Mouse (Mus musculus) midbrain, embryonic 13.5 days (tissue): ENCODE results near the gene Itga6. TPM values are rescaled to one million over a fixed set of nuclear protein-coding genes. Genes with fewer than 3 reads are reported as not detected.

Experiments
- ATAC-seq: fragments of 200-750 bp; cut with Nextera tagmentation; 2 replicates; pipeline ENCODE4 v1.8.0; 2017; ENCODE audit warnings: mild to moderate bottlenecking, moderate TSS enrichment, moderate library complexity
- H3K27ac ChIP-seq: fragments of 300-500 bp; sonication (generic); 2 replicates; pipeline ENCODE4 v1.5.1; 2015; ENCODE audit warnings: inconsistent platforms, mild to moderate bottlenecking, moderate library complexity
- H3K27me3 ChIP-seq: fragments of 300-500 bp; sonication (generic); 2 replicates; pipeline ENCODE4 v1.6.1; 2015; ENCODE audit warnings: mild to moderate bottlenecking, inconsistent platforms
- H3K36me3 ChIP-seq: fragments of 300-500 bp; sonication (generic); 2 replicates; pipeline ENCODE4 v1.6.1; 2015; ENCODE audit warnings: mild to moderate bottlenecking, inconsistent platforms
- H3K4me1 ChIP-seq: fragments of 300-500 bp; sonication (generic); replicated peaks from 2 replicates; pipeline ENCODE4 v1.6.1; 2015; ENCODE audit warnings: inconsistent platforms
- H3K4me2 ChIP-seq: fragments of 300-500 bp; sonication (generic); replicated peaks from 2 replicates; pipeline ENCODE4 v1.6.1; 2015; ENCODE audit warnings: moderate library complexity, mild to moderate bottlenecking, inconsistent platforms
- H3K4me3 ChIP-seq: fragments of 300-500 bp; sonication (generic); replicated peaks from 2 replicates; pipeline ENCODE4 v1.5.1; 2015; ENCODE audit warnings: mild to moderate bottlenecking, inconsistent platforms
- H3K9ac ChIP-seq: fragments of 300-500 bp; sonication (generic); replicated peaks from 2 replicates; pipeline ENCODE4 v1.6.1; 2015; ENCODE audit warnings: mild to moderate bottlenecking, inconsistent platforms
- H3K9me3 ChIP-seq: fragments of 300-500 bp; sonication (generic); 2 replicates; pipeline ENCODE4 v1.6.1; 2016; ENCODE audit warnings: mild to moderate bottlenecking, inconsistent platforms
- WGBS: fragments of 180-500 bp; shearing (Covaris S2); methylation state at CpG from one replicate; pipeline ENCODE4 v1.1.7; 2015; 5-methylcytosine and 5-hydroxymethylcytosine counted together
- polyA plus RNA-seq: library from polyadenylated mRNA; unstranded; fragments of >200 nt; fragmentation: Nextera tagmentation; extraction: Ambion mirVana; gene quantifications from 2 replicates; pipeline ENCODE4 v1.2.1, GENCODE M21; 2015

The Itga6 gene
- polyA plus RNA-seq, 1 experiment from 2014 or later: 17.6 TPM

- H3K4me1 ChIP-seq: peaks cover 8% of the 10 kb centered on the region
- no peaks in the 10 kb centered on the region for H3K9me3 ChIP-seq
- no peak overlapping the region for H3K9ac ChIP-seq
- no peak overlapping the region for H3K27ac ChIP-seq
- WGBS: 93% methylated on average over 11 of the region's 11 CpGs
- H3K36me3 ChIP-seq: no peaks in the 10 kb centered on the region
- H3K4me2 ChIP-seq: no peak overlapping the region
- H3K4me3 ChIP-seq: no peak overlapping the region
- H3K27me3 ChIP-seq: peaks cover 3% of the 10 kb centered on the region; the same call in 1 of the 2 replicates
- ATAC-seq: no peak
These were observed 64.6 kb downstream of the Itga6 start for GRCm38 (mm10) chr2:71810010-71810409.

- no peak for ATAC-seq
- Histone ChIP-seq H3K36me3 (no peaks in the 10 kb centered on the region), H3K4me1 (peaks cover 15% of the 10 kb centered on the region), H3K9me3 (no peaks in the 10 kb centered on the region), H3K27ac (no peak overlapping the region), H3K4me2 (no peak overlapping the region), H3K9ac (no peak overlapping the region), H3K4me3 (no peak overlapping the region), H3K27me3 (peaks cover 3% of the 10 kb centered on the region; the same call in 1 of the 2 replicates)
- 63% methylated on average over 6 of the region's 6 CpGs for WGBS
These were observed 65.5 kb downstream of the Itga6 start for GRCm38 (mm10) chr2:71810906-71811305.

- Histone ChIP-seq H3K27me3 (peaks cover 3% of the 10 kb centered on the region; the same call in 1 of the 2 replicates), H3K4me2 (no peak overlapping the region), H3K4me1 (peaks cover 20% of the 10 kb centered on the region), H3K9me3 (no peaks in the 10 kb centered on the region), H3K4me3 (no peak overlapping the region), H3K9ac (no peak overlapping the region), H3K27ac (no peak overlapping the region), H3K36me3 (no peaks in the 10 kb centered on the region)
- peak; percentile 73 for ATAC-seq
- 37% methylated on average over 12 of the region's 12 CpGs for whole genome bisulfite sequencing
These were observed 67.0 kb downstream of the Itga6 start for GRCm38 (mm10) chr2:71812221-71813021.

- Histone ChIP-seq H3K9ac (no peak overlapping the region), H3K4me2 (no peak overlapping the region), H3K36me3 (no peaks in the 10 kb centered on the region), H3K9me3 (no peaks in the 10 kb centered on the region), H3K27me3 (peaks cover 3% of the 10 kb centered on the region; the same call in 1 of the 2 replicates), H3K27ac (no peak overlapping the region), H3K4me1 (peaks cover 20% of the 10 kb centered on the region), H3K4me3 (no peak overlapping the region)
- 79% methylated on average over 4 of the region's 9 CpGs for WGBS
- ATAC-seq: peak; percentile 66
These were observed 67.6 kb downstream of the Itga6 start for GRCm38 (mm10) chr2:71813022-71813358.

- no peak overlapping the region for H3K9ac ChIP-seq
- H3K27me3 ChIP-seq: peaks cover 3% of the 10 kb centered on the region; the same call in 1 of the 2 replicates
- no peaks in the 10 kb centered on the region for H3K36me3 ChIP-seq
- H3K27ac ChIP-seq: no peak overlapping the region
- H3K4me2 ChIP-seq: no peak overlapping the region
- H3K4me3 ChIP-seq: no peak overlapping the region
- H3K9me3 ChIP-seq: no peaks in the 10 kb centered on the region
- WGBS: 82% methylated on average over 6 of the region's 8 CpGs
- peak; percentile 40; the same call in 1 of the 2 replicates for ATAC-seq
- H3K4me1 ChIP-seq: peaks cover 20% of the 10 kb centered on the region
These were observed 68.0 kb downstream of the Itga6 start for GRCm38 (mm10) chr2:71813371-71813770.

- Histone ChIP-seq H3K27ac (no peak overlapping the region), H3K36me3 (no peaks in the 10 kb centered on the region), H3K9me3 (no peaks in the 10 kb centered on the region), H3K4me3 (no peak overlapping the region), H3K4me1 (peaks cover 20% of the 10 kb centered on the region), H3K9ac (no peak overlapping the region), H3K4me2 (no peak overlapping the region), H3K27me3 (peaks cover 3% of the 10 kb centered on the region; the same call in 1 of the 2 replicates)
- 60% methylated on average over 3 of the region's 3 CpGs for WGBS
- no peak for ATAC-seq
These were observed 68.6 kb downstream of the Itga6 start for GRCm38 (mm10) chr2:71814016-71814415.

GRCm38 (mm10) chr2:71815279-71815678, 69.9 kb downstream of the Itga6 start:
- 8% methylated on average over 5 of the region's 5 CpGs for WGBS

GRCm38 (mm10) chr2:71816391-71817041, 71.1 kb downstream of the Itga6 start:
- Histone ChIP-seq H3K27me3 (peaks cover 3% of the 10 kb centered on the region; the same call in 1 of the 2 replicates), H3K4me3 (no peak overlapping the region), H3K4me2 (no peak overlapping the region), H3K9ac (no peak overlapping the region), H3K27ac (no peak overlapping the region), H3K4me1 (peaks cover 20% of the 10 kb centered on the region), H3K36me3 (no peaks in the 10 kb centered on the region), H3K9me3 (no peaks in the 10 kb centered on the region)
- peak; percentile 38; the same call in 1 of the 2 replicates for ATAC-seq
- WGBS: 36% methylated on average over 14 of the region's 14 CpGs

More at GRCm38 (mm10) chr2:71815279-71815678, 69.9 kb downstream of the Itga6 start:
- H3K9me3 ChIP-seq: no peaks in the 10 kb centered on the region
- no peak overlapping the region for H3K27ac ChIP-seq
- no peaks in the 10 kb centered on the region for H3K36me3 ChIP-seq
- no peak overlapping the region for H3K4me3 ChIP-seq
- peaks cover 20% of the 10 kb centered on the region for H3K4me1 ChIP-seq
- no peak overlapping the region for H3K4me2 ChIP-seq
- ATAC-seq: no peak
- peaks cover 3% of the 10 kb centered on the region; the same call in 1 of the 2 replicates for H3K27me3 ChIP-seq
- H3K9ac ChIP-seq: no peak overlapping the region

GRCm38 (mm10) chr2:71824146-71824545, 78.7 kb downstream of the Itga6 start:
- WGBS: 80% methylated on average over 13 of the region's 13 CpGs
- no peak for ATAC-seq
- Histone ChIP-seq H3K4me2 (no peak overlapping the region), H3K9ac (no peak overlapping the region), H3K27me3 (no peaks in the 10 kb centered on the region), H3K4me3 (no peak overlapping the region), H3K9me3 (no peaks in the 10 kb centered on the region), H3K27ac (no peak overlapping the region), H3K36me3 (0 out of 2 replicates have a peak, but pooled peaks cover 5% of the 10 kb centered on the region), H3K4me1 (no peaks in the 10 kb centered on the region)

- no peaks in the 10 kb centered on the region for H3K27me3 ChIP-seq
- 0 out of 2 replicates have a peak, but pooled peaks cover 2% of the 10 kb centered on the region for H3K36me3 ChIP-seq
- H3K9me3 ChIP-seq: no peaks in the 10 kb centered on the region
- ATAC-seq: no peak
- WGBS: 83% methylated on average over 13 of the region's 13 CpGs
- H3K27ac ChIP-seq: no peak overlapping the region
- no peak overlapping the region for H3K9ac ChIP-seq
- H3K4me1 ChIP-seq: no peaks in the 10 kb centered on the region
- no peak overlapping the region for H3K4me2 ChIP-seq
- H3K4me3 ChIP-seq: no peak overlapping the region
These were observed 82.3 kb downstream of the Itga6 start for GRCm38 (mm10) chr2:71827711-71828110.

- H3K9me3 ChIP-seq: no peaks in the 10 kb centered on the region
- WGBS: 67% methylated on average over 11 of the region's 11 CpGs
- no peak overlapping the region for H3K27ac ChIP-seq
- no peak overlapping the region for H3K4me3 ChIP-seq
- ATAC-seq: no peak
- no peak overlapping the region for H3K9ac ChIP-seq
- no peaks in the 10 kb centered on the region for H3K4me1 ChIP-seq
- H3K36me3 ChIP-seq: no peaks in the 10 kb centered on the region
- no peak overlapping the region for H3K4me2 ChIP-seq
- no peaks in the 10 kb centered on the region for H3K27me3 ChIP-seq
These were observed 83.5 kb downstream of the Itga6 start for GRCm38 (mm10) chr2:71828928-71829327.

- H3K9ac ChIP-seq: no peak overlapping the region
- ATAC-seq: no peak
- H3K4me3 ChIP-seq: no peak overlapping the region
- no peaks in the 10 kb centered on the region for H3K4me1 ChIP-seq
- H3K36me3 ChIP-seq: no peaks in the 10 kb centered on the region
- no peak overlapping the region for H3K27ac ChIP-seq
- H3K9me3 ChIP-seq: no peaks in the 10 kb centered on the region
- H3K4me2 ChIP-seq: no peak overlapping the region
- no peaks in the 10 kb centered on the region for H3K27me3 ChIP-seq
- 82% methylated on average over 6 of the region's 6 CpGs for WGBS
These were observed 88.2 kb downstream of the Itga6 start for GRCm38 (mm10) chr2:71833626-71834025.
